Mouse (Mus musculus) frontal cortex, adult (tissue): ENCODE results near the gene Nlrp6.
"Not testable (repeated sequence)": the region's sequence is repeated elsewhere in the genome, so short reads cannot be mapped to it uniquely, and the experiment has no call there.

Experiments
- ATAC-seq: cut with Nextera tagmentation; 2 replicates; pipeline ENCODE4 v1.9.2; 2017; ENCODE audit warnings: mild to moderate bottlenecking, moderate library complexity, mixed read lengths; ENCODE audit not compliant: low TSS enrichment

The Nlrp6 gene

DNA sequence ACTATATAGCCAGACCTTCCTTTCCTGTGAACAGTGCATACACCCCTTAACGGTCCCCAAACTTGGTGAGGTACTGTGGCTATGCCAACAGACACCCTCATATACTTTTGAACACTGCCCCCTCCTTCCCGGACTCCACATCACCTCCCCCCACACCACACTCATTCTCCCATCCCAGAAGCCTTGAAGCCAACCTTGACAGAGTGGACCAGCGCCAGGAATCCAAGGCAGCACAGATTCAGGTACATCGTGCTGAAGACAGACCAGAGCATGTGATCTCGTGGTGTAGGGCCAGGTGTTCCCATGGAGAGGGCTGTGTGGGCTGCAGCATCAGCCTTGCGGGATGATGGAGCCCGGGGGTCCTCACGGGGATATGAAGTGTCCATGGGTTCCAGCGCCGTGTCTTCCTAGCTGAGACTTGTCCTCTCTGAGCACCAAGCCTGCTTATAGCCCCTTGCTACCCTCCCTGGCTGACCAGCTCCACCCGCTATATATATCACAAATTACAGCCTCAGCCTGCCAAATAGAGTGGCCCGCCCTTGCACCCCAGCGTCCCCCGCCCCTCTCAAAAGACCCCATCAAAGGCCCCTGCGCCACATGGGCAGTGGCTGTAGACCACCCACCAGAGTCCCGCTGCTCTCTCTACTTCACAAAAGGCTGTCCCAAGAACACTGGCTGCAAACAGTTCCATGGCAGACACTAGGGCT is 29.3 kb downstream of the Nlrp6 start, which contains the start of gene Ifitm5:
Ifitm5 (minus strand) TSS at position 468 of the 707 bp plus-strand sequence.
- no peak for ATAC-seq

DNA sequence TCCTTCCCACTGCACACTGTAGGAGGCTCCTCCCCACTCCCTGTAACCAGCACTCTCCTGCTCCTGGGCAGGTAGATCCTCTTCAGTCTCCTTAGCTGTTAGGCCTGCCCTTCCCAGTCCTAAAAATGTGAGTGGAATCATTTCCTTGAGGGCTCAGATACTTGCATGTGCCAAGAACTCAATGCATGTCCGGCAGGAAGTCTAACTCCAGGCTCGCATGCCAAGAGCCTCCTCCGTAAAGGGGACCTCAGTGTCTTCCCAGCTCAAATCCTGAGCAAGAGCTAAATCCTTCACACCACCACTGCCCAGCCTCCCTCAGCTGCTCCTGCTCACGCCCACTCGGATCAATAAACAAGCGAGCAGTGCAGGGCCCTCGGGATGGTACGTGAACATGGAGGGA is 30.3 kb downstream of the Nlrp6 start:
- ATAC-seq, result no peak

DNA sequence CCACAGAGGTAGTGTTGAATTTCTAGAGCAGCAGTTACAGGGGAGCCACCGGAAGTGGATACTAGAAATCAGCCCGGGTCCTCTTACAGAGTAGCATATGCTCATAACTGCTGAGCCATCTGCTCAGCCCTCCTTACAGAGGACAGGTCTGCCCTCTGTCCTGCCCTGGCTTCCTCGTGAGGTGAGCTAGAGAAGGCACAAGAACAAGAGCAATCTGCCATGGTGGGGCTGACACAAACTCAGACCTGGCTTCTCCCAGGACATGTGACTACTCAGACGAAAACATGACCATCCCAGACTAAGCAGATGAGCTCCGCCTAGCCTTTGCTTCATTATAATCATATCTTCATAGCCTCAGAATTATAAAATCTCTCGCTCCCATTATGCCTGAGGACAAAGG is 31.1 kb downstream of the Nlrp6 start:
- no peak for ATAC-seq

DNA sequence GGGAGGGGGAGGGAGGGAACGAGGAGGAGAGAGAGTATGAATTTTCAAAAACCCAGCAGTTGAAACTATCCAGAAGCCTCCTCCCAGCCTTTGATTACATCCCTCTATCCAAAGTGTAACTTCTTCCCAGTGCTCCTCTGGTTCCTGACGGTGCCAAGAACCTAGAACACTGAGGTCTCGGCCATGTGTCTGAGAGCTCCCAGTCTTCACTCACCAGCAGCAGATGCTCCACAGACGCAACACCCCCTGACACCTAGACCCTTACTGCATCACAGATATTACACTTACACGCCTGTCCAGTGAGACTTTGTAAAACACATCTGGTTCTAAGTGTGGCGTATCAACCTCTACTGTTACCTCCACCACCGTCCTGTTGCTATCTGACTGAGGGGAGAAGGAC is 31.7 kb downstream of the Nlrp6 start:
- no peak for ATAC-seq

DNA sequence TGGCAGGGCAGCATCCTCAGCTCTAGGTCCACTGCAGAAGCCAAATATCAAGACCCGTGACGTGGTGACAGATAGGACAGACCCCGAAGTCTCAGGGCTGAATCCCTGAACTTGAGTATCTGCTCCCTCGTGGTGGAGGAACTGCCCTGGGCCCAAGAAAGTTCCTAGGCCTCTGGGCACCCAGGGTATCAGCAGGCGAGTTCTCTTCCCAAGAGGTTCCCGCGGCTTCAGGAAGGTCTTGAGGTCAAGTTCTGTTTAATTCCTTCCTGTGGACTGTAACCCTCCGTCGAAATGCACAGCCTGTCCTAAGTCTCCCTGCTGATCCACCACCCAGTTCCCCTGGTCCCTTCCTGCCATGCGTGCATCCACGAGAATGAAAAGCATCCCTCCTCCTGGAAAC is 32.4 kb downstream of the Nlrp6 start:
- ATAC-seq, result no peak

DNA sequence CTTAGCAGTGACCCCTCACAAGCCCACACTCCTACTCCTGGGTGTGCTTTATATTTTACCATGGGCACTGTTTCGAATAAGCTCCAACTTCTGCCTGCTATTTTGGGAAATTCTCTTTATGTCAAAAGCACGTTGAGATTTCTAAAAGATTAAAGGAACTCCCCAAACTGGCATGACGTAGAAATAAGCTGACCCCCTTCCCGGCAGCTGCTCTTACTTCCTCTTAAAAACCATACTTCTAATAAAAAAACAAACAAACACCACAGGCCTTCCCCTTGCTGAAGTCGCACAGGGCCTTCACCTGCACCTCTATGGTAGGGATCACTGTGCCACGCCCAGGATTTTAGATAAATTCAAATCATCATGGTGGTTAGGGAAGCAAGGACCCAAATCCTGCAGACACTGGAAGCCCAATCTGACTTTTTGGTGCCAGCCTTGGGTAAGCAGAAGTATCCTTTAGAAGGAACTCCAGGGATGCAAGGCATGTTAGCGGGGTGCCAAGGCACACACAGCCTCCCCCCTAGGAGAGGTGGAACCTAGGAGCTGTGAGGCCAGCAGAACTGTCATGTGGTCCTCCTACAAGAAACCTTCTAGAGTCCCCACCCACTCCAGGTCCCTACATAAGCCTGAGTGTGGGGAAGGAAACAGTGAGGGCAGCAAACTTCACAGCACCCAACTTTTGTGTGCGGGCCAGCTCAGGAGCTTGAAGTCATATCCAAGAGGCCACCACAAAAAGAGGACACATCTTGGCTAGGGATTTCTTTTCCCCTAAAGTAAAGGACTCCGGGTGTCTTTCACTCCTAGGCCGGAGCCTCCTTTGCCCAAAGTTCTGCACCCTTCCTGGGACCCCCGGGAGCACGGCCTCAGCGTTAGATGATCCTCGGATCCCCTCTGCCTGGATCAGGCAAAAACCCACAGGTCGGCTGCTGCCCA is 33.4 kb downstream of the Nlrp6 start:
- no peak for ATAC-seq

DNA sequence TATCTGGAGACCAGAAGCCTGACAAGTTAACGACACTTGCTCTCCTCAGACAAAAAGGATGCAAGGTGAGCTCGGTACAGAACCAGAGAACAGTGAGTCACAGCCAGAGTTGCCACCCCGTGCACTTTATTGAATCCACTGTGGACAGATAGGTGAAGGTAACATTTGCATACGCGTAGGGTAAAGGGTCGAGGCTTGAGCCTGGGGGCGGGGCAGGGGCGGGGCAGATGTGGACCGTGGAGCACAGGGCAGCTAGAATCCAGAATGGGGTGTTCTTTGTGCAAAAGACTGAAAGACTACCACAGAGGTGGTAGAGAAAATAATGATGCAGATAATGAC is 34.0 kb downstream of the Nlrp6 start:
- ATAC-seq, result no peak

DNA sequence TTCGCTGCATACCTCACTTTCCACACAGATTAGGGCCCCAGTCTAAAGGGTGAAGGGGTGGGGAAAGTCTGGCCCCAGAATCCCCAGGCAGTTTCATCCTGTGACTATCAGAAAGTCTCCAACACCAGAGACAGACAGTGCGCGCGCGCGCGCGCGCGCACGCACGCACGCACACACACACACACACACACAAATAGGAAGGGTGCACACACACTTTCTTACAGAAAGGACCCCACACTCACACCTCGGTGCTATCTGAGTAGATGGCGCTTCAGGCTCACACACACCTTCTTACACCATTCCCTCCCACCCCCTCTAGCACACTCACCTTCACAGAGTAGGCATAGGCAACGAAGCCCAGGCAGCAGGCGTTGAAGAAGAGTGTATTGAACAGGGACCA is 34.6 kb downstream of the Nlrp6 start:
- ATAC-seq, result no peak

DNA sequence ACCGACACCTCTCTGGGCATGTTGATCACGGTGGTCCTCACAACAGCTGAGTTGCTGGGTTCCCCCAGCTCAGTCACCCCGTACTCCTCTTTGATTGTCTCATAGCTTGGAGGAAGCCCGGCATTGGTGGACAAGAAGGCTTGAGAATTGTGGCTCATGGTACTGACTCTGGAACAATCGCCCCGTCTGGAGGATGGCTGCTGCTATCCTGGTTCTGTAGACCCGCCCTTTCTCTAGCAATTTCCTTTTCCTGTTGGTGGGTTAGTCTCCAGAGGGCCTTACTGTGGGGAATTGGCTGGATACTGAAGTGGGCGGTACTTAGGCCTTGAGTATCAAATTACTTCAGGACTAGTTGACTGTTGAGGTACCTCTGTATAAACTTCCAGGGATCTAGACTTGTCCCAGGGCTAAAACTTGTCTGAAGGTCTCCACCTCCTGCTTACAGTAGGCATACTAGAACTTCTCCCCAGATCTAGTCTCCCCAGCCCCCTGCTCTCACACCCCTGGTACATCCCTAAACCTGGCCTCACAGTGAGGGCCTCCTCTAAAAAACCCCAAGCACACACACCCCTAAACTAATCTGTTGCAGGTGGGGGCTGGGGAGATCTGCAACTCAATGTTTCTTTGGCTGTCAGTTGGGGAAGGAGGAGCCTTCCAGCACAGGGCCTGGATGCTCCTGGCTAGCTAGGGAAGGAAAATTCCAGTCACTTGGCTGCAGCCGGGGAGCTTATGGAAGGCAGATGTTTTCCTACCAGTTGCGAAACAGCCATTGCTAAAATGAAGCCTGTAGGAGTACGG is 35.3 kb downstream of the Nlrp6 start, which contains the start of the genes Gm45717 and Ifitm2:
Gm45717 (minus strand) TSS at position 180 of the 798 bp plus-strand sequence.
Ifitm2 (minus strand) TSS at position 230 of the 798 bp plus-strand sequence.
- ATAC-seq, result peak; percentile 92

DNA sequence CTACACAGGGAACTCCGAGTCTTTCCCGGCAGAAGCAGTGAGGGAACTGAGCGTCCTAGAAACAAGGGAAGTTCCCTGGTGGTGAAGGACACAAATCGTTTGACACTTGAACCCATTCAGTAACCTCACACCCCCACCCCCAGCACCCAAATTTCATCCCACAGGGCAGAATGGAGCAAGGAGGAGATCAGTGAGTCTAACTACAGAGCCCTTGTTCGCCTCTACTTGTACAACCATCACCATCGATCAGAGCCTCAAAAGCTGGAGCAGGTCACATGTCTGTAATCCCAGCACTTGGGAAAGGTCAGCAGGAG is 35.8 kb downstream of the Nlrp6 start:
- no peak for ATAC-seq

DNA sequence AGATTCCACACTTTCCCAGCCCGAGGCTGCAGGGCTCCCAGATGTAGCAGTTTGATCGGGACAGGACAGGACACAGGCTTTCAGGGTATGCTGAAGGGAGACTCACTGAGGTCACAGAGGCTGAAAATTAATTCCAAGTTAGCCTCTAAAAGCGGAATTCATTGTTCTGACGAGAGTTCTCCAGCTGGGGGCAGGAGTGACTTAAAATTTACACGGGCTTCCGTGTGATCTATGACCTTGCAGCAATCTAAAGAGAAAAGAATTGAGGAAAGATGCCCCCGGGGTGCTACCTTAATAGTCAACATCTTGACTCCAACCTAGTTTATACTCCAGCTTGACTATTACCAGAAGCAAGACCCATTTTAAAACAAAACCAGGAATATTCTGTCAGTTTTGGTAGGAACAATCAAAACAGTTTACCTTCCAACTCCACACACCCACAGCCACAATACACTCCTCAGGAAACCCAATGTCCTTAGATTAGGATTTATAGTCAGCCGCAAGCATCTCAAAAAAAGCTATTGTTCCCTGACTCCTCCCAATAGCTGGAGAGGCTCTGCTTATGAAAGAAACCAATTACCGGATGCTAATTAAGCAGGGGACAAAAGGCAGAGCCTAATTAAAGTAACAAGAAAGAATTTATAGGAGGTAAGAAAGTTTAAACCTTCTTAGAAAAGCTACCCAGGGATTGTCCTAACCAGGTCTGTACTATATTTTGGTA is 38.6 kb downstream of the Nlrp6 start:
- ATAC-seq, result no peak

DNA sequence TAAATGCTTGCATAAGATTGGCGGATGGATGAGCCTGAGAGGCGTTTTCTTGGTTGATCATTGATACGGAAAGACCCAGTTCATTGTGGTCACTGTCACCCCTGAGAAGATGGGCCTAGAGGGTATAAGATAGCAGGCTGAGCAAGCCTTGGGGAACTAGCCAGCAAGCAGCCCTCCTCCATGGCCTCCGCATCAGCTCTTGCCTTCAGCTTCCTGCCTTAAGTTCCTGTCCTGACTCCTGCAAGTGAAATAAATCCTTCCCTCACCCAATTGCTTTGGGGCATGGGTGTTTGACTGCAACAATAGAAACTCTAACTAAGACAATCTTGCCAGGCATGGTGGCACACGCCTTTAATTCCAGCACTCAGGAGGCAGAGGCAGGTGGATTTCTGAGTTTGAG is 39.3 kb downstream of the Nlrp6 start:
- ATAC-seq, result no peak

DNA sequence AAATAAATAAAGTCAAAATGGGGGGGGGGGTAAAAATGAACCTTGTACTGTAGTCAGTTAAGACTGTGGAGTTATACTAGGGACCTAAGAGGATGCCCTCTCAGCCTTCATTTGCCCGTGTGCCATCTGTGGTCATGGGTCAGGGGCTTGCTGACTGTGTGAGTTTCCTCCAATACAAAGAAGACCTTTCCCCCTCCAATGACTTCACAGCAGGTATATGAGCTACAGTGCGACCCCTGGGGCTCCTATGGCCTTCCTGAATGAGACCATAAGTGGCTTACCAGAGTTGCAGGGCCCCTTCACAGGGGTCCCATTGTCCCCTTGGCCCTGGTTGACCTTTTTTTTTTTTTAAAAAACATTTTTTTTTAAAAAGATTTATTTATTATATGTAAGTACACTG is 40.7 kb downstream of the Nlrp6 start:
- no peak for ATAC-seq

DNA sequence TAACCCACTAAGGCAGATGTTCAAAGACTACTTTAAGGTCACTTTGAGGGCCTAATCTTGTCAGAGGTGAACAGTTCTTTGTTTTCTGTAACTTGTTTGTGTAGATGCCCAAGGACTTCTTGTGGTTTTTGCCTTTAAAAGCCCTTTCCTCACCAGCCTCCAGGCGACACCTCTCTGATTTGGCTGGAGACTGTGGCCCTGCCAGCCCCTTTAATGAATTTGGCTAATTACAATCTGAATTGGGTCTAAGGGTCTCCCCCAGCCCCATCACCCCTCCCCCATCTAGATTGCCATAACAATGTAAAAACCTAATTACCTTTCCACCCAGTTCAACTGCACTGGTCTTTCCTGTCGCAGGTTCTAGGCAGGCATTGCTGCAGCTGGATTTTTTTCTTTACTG is 42.0 kb downstream of the Nlrp6 start:
- no peak for ATAC-seq

DNA sequence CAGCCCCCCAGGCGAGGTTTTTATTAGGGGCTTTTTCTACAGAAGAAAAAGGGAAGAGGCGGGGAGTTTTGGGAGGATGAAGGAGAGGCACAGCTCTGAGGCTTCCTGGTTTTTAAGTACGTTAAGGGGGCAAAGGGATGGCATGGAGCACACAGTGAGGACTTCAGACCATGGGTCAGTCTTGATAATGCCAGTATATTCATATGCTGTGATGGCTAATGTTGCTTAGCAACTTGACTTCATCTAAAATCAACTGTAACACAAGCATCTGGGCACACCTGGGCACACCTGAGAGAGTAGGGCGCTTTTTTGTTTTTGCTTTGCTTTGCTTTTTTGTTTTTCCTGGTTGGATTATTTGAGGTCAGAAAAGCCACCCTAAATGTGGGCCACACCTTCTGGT is 46.2 kb downstream of the Nlrp6 start, which contains the start of gene Ifitm1:
Ifitm1 (plus strand) TSS at position 301 of the 400 bp plus-strand sequence.
- ATAC-seq, result no peak

DNA sequence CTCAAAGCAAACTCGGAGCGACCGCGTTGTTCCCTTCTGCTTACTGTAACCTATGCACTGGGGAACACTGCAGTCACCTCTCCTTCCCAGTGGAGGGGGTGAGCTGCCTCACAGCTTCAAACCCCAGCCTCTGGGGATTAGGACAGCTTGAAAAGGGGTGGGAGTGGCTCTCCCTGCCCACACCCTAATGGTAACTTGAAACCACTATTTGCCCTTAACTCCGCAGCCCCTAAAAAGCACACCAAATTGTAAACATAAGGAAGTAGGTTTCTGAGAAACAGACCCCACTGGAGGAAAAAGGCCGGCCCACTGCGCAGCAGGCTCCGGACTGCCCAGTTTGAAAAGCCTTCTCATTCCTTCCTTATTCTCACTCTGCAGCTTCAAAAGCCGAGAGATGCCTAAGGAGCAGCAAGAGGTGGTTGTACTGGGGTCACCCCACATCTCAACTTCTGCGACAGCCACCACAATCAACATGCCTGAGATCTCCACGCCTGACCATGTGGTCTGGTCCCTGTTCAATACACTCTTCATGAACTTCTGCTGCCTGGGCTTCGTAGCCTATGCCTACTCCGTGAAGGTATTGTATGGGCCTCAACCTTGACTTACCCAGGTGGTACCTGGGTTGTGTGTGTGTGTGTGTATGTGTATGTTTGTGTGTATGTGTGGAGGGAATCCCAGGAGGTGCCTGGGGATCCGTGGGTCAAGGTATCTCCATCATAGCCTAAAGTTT is 47.3 kb downstream of the Nlrp6 start:
- no peak for ATAC-seq

DNA sequence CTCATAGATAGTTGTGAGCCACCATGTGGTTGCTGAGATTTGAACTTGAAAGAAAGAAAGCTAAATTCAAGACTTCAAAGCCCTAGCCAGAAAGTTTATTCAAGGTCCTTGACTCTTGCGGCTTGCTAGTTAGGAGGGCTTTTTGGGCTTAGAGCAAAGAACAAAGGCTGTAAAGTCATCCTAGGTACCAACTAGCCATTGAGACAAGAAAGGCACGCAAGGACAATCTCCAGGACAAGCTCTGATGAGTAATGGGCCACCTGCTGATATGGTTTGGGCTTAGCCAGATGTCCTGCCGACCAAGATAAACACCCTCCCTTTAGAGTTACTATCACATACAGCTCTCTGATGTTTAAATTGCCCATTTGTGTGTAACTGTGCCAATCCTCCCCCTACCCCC is 48.0 kb downstream of the Nlrp6 start:
- ATAC-seq, result not testable (repeated sequence)

DNA sequence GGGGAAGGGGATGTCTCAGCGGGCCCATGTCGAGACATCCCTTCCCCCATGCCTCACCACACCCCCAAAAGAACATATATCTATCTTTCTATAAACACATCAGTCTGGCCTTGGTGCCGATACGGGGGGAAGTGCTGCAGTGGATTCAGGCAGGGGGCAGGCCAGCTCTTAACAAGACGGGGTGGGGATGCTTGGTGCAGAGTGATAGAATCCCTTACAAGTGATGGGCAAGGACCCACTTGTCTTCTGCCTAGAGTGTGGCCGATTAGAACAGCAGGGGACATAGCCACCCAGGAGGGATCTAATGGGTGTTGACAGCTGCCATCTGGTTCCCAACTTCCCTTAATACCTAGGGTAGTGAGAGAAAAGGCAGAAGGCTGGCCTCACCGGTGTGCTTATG is 50.2 kb downstream of the Nlrp6 start:
- ATAC-seq, result no peak

DNA sequence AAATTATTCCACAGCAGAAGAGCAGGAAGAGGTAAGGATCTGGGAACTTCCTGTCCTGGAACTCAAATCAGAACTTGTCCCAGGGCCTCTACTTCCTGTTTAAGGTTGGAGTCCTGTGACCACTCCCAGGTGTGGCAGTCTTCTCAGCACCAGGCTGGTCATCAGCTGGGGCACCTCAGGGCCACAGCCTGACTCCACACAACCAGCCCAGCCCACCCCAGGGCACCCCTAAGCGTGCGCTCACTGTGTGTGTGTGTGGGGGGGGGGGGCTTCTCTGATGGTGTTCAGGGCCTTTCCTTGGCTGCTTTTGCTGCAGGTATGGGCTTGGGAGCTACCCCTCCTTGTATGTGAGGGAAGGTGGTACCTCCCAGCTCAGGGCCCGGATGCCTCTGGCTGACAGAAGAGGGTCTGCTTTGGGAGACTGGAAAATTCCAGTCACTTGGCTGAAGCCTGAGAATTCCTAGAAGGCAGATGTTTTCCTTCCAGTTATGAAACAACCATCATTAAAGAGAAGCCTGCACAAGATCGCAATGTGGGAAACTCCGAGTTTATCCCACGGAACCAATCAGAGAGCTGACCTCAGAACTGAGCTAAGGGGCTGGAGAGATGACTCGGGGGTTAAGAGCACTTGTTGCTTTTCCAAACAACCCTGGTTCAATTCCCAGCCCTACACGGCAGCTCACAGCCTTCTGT is 50.9 kb downstream of the Nlrp6 start:
- ATAC-seq, result no peak
